Mouse (Mus musculus): ENCODE data around the gene Mfsd11.

The Mfsd11 gene

DNA sequence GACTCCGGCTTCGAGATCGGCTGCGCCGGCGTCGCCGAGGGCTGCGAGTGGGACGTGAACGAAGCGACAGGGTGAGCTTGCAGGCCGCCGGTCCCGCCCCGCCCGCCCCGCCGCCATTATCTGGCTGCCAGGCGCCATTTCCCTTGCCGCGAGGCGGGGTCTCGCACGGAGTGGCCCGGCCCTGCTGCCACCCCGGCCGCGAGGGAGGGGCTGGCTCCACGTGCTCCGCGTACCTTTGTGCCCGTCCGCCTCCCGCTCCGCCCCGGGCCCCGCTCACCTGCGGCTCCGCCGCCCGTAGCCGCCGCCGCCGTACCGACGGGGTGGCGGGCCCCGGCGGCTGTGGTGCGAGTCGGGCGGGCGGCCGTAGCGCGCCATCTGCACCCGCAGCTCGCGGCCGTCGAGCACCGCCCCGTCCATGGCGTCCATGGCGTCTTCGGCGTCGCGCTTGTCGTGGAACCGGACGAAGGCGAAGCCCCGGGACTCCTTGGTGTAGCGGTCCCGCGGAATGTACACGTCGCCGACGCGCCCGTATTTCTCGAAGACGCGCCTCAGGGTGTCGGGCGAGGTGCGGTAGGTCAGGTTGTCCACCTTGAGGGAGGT, at the start of gene Mfsd11:
Gene Mfsd11, plus strand, starts transcription at position 150 of the 600 bp plus-strand sequence.
- in situ Hi-C loops (cut with MboI; ENCODE audit: low sequenced_read_pairs): no loop called here

DNA sequence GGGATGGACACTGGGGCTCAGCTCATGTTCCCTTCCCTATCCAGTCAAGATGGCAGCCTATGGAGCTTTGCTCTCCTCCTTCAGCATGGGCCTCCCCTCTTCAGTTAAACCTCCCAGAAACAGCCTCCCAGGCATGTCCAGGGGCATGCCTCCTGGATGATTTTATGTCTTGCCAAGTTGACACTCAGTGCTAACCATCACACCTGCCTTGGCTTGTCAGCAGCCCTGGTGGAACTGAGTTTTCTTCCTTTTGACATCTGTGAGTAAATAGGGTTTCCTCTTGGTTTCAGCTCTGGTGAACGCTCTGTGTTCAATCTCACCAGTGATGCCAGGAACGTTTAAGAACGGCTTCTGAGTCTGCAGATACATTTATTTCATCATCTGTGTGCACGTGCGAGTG, 49.5 kb upstream of the Mfsd11 start:
- in situ Hi-C loops (cut with MboI; ENCODE audit: low sequenced_read_pairs): loop anchor here (10.0 kb wide), 1 partner anchor 158 kb away; no protein-coding TSS in a partner anchor

DNA sequence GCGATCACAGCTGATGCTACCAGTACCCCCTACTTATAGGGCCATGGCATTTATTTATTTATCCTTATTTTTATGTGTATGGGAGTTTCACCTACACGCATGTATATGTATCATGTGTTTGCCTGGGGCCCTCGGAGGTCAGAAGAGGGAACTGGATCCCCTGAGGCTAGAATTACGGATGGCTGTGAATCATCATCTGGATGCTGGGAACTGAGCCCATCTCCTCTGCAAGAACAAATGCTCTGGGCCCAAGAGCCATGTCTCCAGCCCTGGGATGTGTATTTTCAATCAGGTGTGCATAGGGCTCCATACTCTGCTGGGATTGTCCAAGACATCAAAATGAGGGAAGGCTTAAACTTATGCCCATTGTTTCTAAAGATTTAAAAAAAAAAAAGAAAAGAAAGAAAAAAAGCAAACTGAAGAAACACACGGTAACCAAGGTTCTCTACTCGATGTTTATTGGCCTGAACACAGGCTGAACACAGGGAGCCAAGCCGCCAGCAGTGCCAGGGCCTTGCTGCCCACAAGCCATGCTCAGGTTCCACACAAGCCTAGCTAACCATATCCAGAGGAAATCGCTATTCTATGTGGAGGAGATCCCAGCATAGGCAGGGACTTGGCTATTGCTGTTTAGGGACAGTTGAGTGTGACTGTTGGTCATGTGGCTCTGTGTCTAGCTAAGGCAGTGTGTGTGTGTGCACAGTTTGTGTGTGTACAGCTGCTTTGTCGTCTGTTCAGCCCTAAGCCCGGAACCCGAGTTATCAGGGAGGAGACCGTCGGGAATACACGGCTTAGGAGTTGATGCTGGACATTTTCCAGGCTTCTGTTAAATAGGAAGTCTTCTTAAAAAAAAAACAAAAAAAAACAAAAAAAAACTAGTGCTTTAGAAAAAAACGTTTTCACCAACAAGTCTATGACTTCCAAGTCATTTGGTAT, 45.8 kb upstream of the Mfsd11 start:
- in situ Hi-C loops (cut with MboI; ENCODE audit: low sequenced_read_pairs): loop anchor here (10.0 kb wide), 1 partner anchor 162 kb away; no protein-coding TSS in a partner anchor

DNA sequence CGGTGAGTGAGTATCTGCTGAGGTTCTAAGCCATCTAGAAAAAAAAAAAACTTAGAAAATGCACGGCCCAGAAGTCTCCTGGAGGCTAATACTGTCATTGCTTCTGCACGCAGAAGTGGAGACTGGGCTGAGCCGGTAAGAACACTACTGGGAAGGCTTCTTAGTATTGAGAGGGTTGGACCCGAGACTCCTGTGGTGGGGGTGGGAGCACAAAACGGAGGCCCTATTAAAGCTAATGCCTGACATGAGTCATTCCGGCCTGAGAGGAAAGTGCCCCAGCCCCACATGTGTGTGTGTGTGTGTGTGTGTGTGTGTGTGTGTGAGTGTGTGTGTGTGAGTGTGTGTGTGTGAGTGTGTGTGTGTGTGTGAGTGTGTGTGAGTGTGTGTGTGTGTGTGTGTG, 45.1 kb upstream of the Mfsd11 start:
- in situ Hi-C loops (cut with MboI; ENCODE audit: low sequenced_read_pairs): loop anchor here (10.0 kb wide), 1 partner anchor 162 kb away; no protein-coding TSS in a partner anchor

DNA sequence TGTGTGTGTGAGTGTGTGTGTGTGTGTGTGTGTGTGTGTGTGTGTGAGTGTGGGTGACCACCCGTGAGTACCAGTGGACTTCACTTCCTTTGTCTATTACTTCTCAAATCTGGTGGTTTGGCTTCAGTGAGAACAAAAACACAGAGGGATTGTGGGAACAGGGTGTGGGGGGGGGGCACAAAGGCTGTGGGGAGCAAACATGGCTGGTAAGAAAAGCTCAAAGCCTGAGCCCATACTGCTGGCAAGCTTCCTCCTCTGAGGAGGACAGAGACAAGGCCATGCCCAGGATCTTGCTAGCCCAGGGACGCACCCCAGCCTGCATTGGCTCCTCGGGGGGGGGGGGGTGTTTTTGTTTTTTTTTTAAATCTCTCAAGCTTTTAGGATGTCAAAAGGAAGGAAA, 44.7 kb upstream of the Mfsd11 start:
- in situ Hi-C loops (cut with MboI; ENCODE audit: low sequenced_read_pairs): loop anchor here (10.0 kb wide), 1 partner anchor 163 kb away; no protein-coding TSS in a partner anchor

DNA sequence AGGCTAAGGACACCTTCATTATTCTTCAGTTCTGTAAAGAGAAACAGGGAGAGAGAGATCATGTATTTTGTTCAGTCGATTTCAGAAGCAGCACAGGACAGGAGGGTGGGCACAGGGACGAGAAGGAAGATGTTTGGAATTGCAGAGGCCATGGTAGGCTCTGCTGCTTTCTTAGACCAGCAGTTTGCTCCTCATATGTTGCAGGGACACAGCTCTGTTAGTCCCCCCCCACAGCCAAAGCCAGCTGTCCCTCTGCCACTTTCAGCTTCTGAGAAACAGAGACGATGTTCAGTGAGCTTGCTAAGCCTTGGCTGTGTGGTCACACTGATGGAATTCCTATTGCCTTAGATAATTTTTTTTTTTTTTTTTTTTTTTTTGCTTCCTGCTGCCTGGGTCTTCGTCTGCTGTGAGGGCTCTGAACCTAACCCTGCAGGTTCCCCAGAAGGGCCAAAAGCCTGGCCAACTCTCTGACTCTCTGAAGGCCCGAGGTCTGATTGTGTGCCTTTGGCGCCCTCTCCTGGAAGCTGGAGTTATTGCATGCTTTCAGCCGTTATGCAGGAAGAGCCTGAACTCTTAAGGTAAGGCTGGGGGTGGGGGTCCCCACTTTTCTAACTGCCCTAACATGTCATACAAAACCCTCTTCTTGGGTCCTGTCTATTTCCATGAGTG, 44.2 kb upstream of the Mfsd11 start:
- in situ Hi-C loops (cut with MboI; ENCODE audit: low sequenced_read_pairs): loop anchor here (10.0 kb wide), 1 partner anchor 163 kb away; no protein-coding TSS in a partner anchor

DNA sequence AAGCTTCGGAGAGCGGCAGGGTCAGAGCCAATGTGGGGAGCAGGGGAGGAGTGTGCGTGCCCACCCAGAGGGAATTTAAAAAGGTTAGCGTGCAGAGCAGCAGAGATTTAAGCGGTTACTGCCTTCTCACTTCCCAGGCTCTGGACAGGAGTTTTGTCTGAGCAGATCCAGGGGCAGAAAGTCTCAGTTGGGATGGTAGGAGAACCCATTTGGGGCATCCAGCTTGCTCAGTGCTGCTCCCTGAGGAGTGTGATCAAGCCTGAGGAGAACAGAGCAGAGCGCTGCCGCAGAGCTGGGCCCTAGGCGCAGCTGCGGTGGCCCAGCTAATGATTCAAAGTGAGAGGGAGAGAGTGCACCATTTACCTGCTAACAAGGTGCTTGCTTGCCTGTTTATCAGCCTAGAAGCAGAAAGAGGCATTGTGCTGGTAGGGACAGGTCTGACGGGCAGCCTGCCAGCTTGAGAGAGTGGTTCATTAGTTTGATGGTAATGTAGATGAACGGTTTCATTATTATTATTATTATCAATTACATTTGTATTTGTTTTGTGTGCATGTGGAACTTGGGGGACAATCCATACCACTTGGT, 43.3 kb upstream of the Mfsd11 start:
- in situ Hi-C loops (cut with MboI; ENCODE audit: low sequenced_read_pairs): loop anchor here (10.0 kb wide), 1 partner anchor 164 kb away; no protein-coding TSS in a partner anchor

DNA sequence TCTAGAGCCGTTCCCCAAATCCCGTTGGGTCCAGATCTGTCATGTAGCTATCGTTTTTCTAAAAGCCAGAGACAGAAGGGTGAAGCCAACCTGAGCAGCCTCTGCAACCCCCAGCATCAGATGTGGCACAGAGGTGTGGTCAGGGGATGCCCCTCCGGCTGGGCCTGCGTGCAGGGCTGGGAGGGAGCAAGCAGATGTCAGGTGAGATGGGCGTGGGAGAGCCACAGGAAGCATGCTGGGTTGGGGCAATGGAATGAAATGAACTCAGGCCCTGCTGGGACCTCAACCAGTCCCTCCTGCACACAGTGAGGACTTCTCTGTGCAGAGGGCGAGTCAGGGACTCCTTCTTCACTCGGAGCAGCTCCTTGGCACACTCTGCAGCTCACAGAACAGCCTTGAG, 42.7 kb upstream of the Mfsd11 start:
- in situ Hi-C loops (cut with MboI; ENCODE audit: low sequenced_read_pairs): loop anchor here (10.0 kb wide), 1 partner anchor 165 kb away; no protein-coding TSS in a partner anchor

DNA sequence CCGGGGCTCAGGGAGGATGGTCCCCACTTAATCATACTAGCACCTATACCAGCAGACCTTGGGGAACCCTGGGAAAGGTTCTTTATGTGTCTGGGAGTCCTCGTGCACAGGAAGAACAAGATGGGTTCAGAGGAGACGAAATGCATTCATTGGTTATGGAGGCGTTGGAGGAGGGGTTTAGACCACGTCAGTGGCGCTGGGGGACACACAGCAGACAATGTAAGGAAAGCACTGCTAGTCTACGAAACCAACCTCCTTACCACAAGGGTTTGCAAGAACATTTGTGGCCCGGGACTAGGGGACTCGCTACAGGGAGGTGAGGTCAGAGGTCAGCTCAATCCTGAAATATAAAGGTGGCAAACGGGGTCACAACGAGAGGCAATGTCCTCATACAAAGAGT, 41.7 kb upstream of the Mfsd11 start:
- in situ Hi-C loops (cut with MboI; ENCODE audit: low sequenced_read_pairs): no loop called here

DNA sequence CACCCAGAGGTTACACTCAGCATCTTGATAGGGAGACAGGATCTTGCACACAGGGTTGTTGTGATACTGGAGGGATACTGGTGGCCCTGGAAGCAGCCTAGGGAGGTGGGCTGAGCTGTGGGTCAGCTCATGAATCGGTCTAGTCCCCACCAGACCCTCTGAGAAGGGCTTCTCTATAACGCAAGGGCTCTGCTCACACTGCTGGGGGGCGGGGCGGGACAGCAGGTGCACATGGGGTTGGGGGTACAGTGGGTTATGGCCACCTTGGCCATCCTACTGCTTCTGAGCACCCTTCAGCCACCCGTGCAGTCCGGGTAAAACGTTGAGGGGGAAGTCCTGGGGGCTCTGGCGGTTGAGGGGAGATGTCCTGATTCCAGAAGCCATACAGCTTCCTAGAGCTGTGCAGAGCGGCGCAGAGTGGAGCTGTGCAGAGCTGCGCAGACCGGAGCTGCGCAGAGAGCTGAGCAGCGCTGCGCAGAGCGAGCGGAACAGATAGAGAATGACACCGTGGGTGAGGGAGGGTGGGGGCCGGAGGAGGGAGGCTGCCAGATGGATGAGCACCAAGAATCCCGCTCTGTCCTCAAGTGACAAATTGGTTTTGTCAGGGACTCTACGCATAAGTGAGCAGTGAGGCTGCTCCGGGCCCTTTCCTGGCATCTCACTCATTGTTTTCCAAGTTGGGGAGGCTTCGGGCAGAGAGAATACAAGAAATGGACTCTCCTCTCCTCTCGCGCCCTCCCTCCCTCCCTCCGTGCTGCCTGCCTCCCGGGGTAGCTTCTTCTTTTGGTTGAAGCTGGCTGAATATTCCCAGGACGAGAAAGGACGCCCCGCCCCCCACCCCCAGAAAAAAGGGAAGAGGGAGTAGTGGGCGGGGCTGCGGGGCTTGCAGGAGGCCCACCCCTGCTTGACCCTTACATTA, 41.0 kb upstream of the Mfsd11 start:
- in situ Hi-C loops (cut with MboI; ENCODE audit: low sequenced_read_pairs): no loop called here

DNA sequence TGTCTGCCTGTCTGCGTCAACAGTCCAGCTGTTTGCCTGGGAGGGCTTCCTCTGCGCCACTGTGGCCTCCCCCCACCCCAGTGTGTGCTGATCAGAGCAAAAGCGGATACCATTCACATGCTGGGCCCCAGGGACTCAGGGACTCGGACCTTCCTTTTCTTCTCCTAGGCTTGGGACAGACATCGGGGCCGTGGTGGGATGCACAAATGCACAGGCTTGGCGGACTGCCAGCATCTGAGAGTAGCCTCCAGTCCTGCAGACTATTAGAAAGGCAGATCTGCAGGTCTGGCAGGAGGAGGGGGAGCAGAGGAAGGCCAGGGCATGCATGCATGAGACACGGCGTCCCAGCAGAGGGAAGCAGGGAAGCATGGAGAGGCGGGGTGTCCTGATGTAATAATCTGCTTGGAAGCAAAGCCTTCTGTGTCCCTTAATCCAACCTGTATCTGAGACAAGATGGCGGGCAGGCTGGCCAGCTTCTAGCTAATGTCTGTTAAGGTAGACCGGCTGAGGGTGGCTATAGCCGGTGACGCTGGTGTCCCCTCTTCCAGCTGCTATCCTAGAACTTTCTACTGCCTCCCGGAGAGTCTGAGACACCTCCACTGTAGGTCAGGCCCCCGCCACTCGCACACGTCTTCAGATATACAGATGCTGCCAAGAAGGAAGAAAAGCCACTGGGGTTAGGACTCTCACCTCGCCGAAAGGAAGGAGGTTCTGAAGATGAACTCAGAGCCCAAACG, 39.3 kb upstream of the Mfsd11 start:
- in situ Hi-C loops (cut with MboI; ENCODE audit: low sequenced_read_pairs): no loop called here

DNA sequence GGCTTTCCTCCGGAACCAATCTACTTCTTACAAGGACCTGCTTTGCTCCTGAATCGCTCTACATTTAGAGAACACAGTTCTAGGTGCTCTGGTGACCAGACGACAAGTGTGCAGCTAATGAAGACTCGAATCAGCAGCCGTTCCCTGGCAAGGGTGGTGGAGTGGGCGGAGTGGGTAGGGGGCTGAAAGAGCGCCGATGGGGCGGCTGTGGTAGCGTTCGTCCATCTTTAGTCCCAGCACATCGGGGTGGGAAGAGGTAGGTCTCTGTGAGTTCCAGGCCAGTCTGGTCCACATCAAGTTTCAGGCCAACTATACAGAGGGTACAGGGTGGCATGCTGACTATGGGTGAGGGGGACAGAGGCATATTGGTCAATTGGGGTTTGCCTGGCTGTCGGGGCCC, 38.6 kb upstream of the Mfsd11 start:
- in situ Hi-C loops (cut with MboI; ENCODE audit: low sequenced_read_pairs): no loop called here

DNA sequence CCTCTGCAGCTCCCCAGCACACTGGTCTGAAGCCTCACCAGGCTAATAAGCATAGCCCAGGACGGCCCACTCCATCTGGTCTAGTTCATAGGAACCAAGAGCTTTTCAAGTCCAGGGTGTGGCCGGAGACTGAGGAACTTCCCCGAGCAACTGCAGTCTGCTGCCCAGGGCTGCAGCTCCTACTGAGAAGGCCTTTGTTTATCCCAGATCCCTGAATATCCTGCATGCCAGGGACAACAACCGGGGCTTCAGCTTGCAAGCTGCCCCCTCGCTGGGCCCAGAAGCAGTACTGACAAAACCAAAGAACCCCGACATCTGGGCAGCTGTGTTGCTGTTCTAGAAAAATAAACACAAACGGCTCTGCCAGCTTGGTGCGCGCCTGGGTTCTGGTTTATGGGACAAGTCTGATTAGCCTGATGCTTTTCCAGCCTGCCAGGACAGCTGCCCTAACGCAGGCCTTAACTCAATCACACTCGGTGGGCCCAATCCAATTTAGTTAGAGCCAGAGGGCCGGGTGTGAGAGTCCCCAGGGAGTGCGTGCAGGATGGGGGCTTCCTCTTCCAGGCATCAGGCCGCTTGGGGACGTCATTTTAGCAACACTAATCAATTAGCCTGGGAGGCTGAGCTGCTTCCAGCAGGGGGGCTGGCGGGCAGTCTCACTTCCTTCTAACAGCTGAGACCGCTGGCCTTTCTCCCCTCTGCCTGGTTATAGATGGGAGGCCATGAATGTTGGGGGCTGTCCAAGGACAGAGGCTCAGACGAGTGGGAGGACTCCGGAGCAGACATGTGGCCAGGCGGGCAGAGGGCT, 38.0 kb upstream of the Mfsd11 start:
- in situ Hi-C loops (cut with MboI; ENCODE audit: low sequenced_read_pairs): no loop called here

DNA sequence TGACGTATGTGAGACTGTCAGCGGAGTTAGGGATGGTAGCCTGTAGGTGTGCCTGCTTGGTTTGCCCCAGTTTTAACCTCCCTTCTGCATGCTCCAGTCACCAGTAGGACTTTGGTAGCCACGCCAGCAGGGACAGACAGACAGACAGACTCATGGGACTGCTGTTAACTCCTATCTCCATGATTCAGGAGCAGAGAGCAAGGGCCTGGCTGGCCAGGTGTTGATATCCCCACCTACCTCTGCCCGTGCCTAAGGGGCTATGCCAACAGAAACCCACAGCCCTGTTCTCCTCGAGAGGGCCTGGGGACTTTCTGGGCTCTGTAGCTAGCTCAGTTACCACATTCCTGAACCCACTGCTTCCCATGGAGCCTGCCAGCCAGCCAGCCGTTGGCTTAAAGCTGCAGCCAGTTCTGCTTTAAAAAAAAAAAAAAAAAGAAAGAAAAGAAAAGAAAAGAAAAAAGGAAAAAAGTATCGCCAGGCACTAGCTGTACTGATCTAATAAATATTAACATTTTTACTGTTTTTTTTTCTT, 37.3 kb upstream of the Mfsd11 start:
- in situ Hi-C loops (cut with MboI; ENCODE audit: low sequenced_read_pairs): no loop called here

DNA sequence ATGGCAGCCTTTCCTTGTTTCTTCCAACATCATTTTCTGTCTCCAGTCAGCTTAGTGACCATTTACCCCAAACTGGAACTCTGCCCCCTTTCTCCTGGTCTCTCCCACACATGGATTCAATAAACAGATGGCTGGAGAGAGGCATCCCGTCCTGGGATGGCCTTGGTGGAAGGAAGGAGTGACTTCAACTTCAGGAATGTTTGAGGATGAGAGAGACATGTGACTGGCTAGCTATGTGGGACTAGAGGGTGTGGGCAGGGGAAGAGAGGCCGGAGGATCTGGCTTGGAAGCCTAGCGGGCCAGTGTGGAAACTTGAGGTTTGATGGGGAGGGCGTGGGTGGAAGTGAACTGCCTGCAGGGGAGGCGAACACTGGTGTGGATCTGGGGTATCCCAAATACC, 35.5 kb upstream of the Mfsd11 start:
- in situ Hi-C loops (cut with MboI; ENCODE audit: low sequenced_read_pairs): no loop called here

DNA sequence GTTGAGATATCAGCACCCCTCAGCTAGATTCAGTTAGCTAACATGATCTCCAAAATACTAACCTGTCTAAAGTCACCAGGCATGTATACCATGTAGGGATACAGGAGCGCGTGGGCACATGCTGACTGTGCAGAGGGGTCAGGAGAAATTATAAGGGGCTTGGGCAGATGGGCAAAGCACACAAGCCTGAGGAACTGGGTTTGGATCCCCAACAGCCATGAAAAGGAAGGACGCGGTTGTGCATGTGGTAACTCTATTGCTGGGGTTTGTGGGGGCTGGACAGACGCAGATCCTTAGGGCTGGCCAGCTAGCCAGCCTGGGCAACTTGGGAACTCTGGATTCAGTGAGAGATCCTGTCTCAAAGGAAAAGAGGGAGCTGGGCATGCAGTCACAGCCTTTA, 34.7 kb upstream of the Mfsd11 start:
- in situ Hi-C loops (cut with MboI; ENCODE audit: low sequenced_read_pairs): no loop called here

DNA sequence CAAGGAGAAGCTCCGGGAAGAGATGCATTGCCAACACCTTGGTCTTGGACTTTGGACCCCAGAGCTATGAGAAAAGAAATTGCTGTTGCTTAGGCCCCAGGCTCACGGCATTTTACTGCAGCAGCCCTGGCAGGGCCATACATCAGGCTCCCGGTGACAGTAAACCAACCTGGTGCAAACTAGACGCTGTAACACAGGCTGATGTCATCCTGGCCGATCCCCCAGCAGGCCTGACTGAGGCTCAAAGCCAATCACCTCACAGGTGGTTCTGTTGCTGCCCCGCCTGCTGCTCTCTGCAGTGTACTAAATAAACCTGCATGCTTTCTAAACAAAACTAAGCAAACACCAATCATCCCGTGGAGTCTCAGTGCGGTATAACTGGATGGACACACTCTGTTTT, 33.5 kb upstream of the Mfsd11 start:
- in situ Hi-C loops (cut with MboI; ENCODE audit: low sequenced_read_pairs): no loop called here

DNA sequence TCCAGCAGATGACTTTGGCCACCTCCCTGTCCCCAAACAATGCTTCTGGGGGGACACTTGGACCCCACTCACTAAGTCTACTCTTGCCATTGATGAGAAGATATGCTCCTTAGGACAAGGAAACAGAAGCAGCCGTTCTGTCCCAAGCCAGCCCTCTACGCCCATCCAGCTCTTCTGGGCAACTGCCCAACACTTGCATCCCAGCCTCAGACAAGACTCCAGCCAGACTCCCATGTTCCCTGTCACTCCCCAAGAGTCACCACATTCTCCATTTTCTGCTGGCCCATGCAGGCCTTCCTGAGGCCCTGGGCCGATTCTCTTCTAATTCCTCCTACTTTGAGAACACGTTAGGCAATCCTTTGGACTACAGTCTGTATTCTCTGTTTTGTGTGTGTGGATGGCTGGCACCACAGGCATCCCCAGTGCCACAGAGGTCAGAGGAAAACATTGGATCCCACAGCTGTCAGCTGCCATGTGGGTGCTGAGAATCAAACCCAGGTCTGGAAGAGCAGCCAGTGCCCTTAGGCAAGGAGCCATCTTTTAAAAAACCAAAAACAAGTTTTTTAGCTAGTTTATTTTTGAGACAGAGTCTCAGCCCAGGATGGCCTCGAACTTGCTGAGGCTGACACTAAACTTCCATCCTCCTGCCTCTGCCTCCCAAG, 32.2 kb upstream of the Mfsd11 start:
- in situ Hi-C loops (cut with MboI; ENCODE audit: low sequenced_read_pairs): no loop called here

All from CH12F3 (cell line).